Mouse (Mus musculus) limb, embryonic 12.5 days (tissue): Measurements from ENCODE around the gene Bcl2l12. TPM values are rescaled to one million over a fixed set of nuclear protein-coding genes. Genes with fewer than 3 reads are reported as not detected.
A peak's percentile ranks its signal among the peaks of the same experiment; 100 is the strongest.

ENCODE experiments used
- ATAC-seq: fragments of 200-750 bp; cut with Nextera tagmentation; 2 replicates; pipeline ENCODE4 v1.8.0; 2017; ENCODE audit warnings: low read depth, moderate TSS enrichment; ENCODE audit not compliant: insufficient number of reproducible peaks, insufficient read depth, low FRiP score, low TSS enrichment
- H3K27ac ChIP-seq: fragments of 300-500 bp; sonication (generic); 2 replicates; pipeline ENCODE4 v1.5.1; 2016; ENCODE audit warnings: mild to moderate bottlenecking, moderate library complexity
- H3K27me3 ChIP-seq: fragments of 300-500 bp; sonication (generic); 2 replicates; pipeline ENCODE4 v1.6.1; 2016; ENCODE audit warnings: mild to moderate bottlenecking, moderate library complexity
- H3K36me3 ChIP-seq: fragments of 300-500 bp; sonication (generic); 2 replicates; pipeline ENCODE4 v1.6.1; 2016; ENCODE audit warnings: mild to moderate bottlenecking, moderate library complexity
- H3K4me1 ChIP-seq: fragments of 300-500 bp; sonication (generic); replicated peaks from 2 replicates; pipeline ENCODE4 v1.6.1; 2016
- H3K4me2 ChIP-seq: fragments of 300-500 bp; sonication (generic); 2 replicates; pipeline ENCODE4 v1.6.1; 2016; ENCODE audit warnings: mild to moderate bottlenecking, moderate library complexity
- H3K4me3 ChIP-seq: fragments of 300-500 bp; sonication (generic); replicated peaks from 2 replicates; pipeline ENCODE4 v1.5.1; 2016; ENCODE audit warnings: mild to moderate bottlenecking
- H3K9ac ChIP-seq: fragments of 300-500 bp; sonication (generic); replicated peaks from 2 replicates; pipeline ENCODE4 v1.6.1; 2016; ENCODE audit warnings: mild to moderate bottlenecking, moderate library complexity
- H3K9me3 ChIP-seq: fragments of 300-500 bp; sonication (generic); 2 replicates; pipeline ENCODE4 v1.6.1; 2016; ENCODE audit warnings: mild to moderate bottlenecking, moderate library complexity
- WGBS: fragments of 180-500 bp; shearing (Covaris S2); methylation state at CpG from one replicate; pipeline ENCODE4 v1.1.7; 2016; 5-methylcytosine and 5-hydroxymethylcytosine counted together
- polyA plus RNA-seq: library from polyadenylated mRNA; unstranded; fragments of >200 nt; fragmentation: Nextera tagmentation; extraction: Ambion mirVana; gene quantifications from 2 replicates; pipeline ENCODE4 v1.2.1, GENCODE M21; 2016

Bcl2l12 gene
- polyA plus RNA-seq, 1 experiment from 2014 or later: 96.8 TPM

DNA sequence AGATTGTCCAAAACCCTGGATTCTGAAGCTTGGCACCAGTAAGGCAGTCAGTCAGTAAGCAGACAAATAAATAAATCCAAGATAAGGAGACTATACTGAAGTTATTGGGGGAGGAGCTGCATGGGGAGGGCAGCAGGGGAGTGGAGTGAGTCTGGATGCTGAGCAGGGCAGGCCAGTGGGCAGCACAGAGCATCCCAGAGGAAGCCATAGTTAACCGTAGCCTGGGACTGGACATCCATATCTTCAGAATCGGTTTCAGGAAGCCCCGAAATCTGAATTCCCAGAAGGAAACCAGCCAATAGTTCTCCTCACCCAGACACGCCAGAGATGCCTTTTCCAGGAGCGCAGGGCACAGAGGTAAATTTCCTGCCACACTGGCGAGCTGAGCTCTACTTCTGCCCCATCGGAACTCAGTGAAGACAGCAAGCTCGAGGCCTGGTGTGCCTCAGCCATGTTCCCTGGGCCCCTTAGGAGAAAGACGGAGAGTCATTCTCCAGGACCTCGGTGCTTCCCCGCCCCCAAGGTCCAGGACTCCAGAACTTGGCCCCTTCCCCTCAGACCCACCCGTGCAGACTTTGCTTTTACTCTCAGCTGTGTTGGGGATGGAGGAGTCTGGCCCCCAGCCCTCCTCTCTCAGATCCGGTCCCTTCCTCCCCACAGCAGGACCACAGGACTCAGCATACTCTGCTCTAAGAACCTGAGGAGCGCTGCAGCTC, 24.9 kb downstream of the Bcl2l12 start:
- no peaks in the 10 kb centered on the region for H3K27me3 ChIP-seq
- H3K4me2 ChIP-seq: peak overlapping the region; percentile 80
- peak overlapping the region; percentile 52 for H3K9ac ChIP-seq
- ATAC-seq: no peak
- 44% methylated on average over 14 of the region's 14 CpGs for WGBS
- no peaks in the 10 kb centered on the region for H3K9me3 ChIP-seq
- H3K4me3 ChIP-seq: peak overlapping the region; percentile 56
- peak overlapping the region; percentile 81 for H3K27ac ChIP-seq
- peaks cover 36% of the 10 kb centered on the region for H3K36me3 ChIP-seq
- H3K4me1 ChIP-seq: peaks cover 32% of the 10 kb centered on the region

DNA sequence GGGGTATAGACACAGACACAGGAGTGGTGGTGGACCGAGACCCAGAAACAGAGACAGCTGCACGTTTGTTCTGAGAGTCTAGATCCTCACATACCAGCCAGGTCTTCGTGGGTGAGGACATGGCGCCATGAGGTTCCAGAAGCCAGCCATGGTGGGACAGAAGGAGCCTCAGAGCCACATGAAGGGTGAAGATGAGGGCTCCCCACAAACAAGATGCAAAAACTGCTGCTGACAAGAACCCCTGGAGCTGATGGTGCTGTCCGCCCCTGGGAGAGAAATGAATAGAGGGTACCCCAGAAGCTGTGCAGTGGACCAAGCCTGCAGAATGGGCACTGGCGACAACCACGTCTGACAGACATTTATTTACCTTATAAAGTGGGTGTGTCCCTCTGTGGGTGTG, 27.4 kb downstream of the Bcl2l12 start:
- H3K4me2 ChIP-seq: peak overlapping the region; percentile 81
- H3K27ac ChIP-seq: peak overlapping the region; percentile 92; the same call in 1 of the 2 replicates
- peaks cover 32% of the 10 kb centered on the region for H3K4me1 ChIP-seq
- H3K27me3 ChIP-seq: no peaks in the 10 kb centered on the region
- WGBS: 76% methylated on average over 7 of the region's 7 CpGs
- H3K9me3 ChIP-seq: no peaks in the 10 kb centered on the region
- ATAC-seq: no peak
- H3K4me3 ChIP-seq: peak overlapping the region; percentile 55
- H3K36me3 ChIP-seq: peaks cover 30% of the 10 kb centered on the region
- H3K9ac ChIP-seq: peak overlapping the region; percentile 72

DNA sequence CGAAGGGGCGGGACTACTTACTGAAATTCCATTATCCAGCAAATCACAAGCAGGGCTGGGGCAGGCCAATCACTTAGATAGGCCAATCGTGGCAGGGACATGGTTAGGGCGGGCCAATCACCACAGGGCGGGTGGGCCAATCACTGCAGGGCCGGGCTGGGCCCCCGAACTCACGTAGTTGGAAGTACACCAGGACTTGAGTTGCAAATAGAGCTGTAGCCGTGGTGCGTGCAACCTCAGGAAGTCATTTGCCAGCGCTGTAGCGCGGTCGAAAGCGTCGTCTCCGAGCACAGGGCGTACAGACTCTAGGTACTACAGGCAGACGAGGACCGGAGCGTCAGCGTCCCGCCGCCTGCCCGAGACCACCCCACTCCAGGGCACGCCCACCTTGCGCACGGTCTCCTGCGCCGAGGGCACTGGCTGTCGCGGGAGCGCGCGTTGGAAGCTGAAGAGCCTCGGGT, 28.3 kb downstream of the Bcl2l12 start:
- WGBS: 0% methylated on average over 36 of the region's 36 CpGs
- ATAC-seq: peak; percentile 94
- peaks cover 30% of the 10 kb centered on the region for H3K36me3 ChIP-seq

DNA sequence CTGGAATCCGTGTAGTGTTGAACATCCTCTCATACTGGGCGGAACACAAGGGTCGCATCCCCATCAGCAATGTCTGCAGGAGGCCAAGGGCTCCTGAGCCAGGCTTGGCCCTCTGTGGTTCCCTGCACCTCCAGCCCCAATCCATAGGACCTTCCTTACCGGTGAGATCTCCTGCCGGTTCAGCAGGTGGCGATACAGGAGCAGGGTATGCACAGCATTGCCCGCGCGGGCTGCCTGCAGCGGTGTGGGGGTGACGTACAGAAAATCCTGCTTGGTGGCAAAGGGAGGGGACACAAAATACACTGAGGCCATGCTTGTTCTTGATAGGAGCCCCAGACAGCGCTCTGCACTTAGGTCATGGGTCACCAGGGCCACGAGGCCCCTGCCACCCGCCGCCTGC, 31.9 kb downstream of the Bcl2l12 start:
- Histone ChIP-seq H3K36me3 (peaks cover 58% of the 10 kb centered on the region), H3K9me3 (no peaks in the 10 kb centered on the region), H3K27me3 (no peaks in the 10 kb centered on the region), H3K4me3 (no peak overlapping the region), H3K27ac (no peak overlapping the region), H3K4me2 (no peak overlapping the region), H3K9ac (no peak overlapping the region), H3K4me1 (peaks cover 13% of the 10 kb centered on the region)
- ATAC-seq: no peak
- WGBS: 74% methylated on average over 15 of the region's 15 CpGs

More for the DNA sequence above, 28.3 kb downstream of the Bcl2l12 start:
- Histone ChIP-seq H3K27me3 (no peaks in the 10 kb centered on the region), H3K4me1 (peaks cover 28% of the 10 kb centered on the region), H3K9me3 (no peaks in the 10 kb centered on the region), H3K4me2 (peak overlapping the region; percentile 81), H3K4me3 (peak overlapping the region; percentile 55), H3K27ac (peak overlapping the region; percentile 92), H3K9ac (peak overlapping the region; percentile 72)

DNA sequence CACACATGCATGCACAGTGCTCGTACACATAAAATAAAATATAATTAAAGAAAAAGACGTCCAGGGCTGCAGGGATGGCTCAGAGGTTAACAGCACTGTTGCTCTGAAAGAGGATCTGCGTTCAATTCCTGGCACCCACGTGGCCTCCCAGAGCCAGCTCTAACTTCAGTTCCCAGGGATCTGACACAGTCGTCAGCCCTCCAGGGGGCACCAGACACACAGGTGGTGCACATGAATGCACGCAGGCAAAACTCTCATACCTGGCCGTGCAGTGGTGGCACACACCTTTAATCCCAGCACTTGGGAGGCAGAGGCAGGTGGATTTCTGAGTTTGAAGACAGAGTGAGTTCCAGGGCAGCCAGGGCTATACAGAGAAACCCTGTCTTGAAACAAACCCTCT, 32.5 kb downstream of the Bcl2l12 start:
- no peak overlapping the region for H3K27ac ChIP-seq
- H3K9ac ChIP-seq: no peak overlapping the region
- H3K4me2 ChIP-seq: no peak overlapping the region
- no peak overlapping the region for H3K4me3 ChIP-seq
- H3K4me1 ChIP-seq: peaks cover 7% of the 10 kb centered on the region
- WGBS: 77% methylated on average over 7 of the region's 7 CpGs
- H3K36me3 ChIP-seq: peaks cover 65% of the 10 kb centered on the region
- H3K27me3 ChIP-seq: no peaks in the 10 kb centered on the region
- H3K9me3 ChIP-seq: no peaks in the 10 kb centered on the region
- no peak for ATAC-seq

DNA sequence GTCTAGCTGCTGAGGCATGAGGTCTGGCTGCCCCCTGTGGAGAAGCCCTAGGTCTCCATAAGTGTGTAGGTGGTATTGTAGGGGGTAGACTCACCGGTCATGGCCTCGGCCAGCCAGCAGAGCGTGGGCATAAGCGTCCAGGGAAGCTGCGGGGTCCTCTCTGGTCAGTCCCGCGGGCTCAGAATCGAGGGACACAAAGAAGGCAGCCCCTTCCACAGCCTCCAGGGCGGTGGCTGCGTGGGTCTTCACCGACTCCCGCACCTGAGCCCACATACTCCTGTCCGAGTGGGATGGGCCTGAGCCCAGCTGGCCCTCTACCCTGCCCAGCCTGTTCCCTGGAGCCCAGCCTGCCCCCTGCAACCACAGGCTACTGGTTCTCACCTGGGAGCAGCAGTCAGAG, 33.5 kb downstream of the Bcl2l12 start:
- H3K4me3 ChIP-seq: no peak overlapping the region
- peaks cover 72% of the 10 kb centered on the region for H3K36me3 ChIP-seq
- H3K4me1 ChIP-seq: peaks cover 4% of the 10 kb centered on the region; the same call in 1 of the 2 replicates
- H3K9me3 ChIP-seq: no peaks in the 10 kb centered on the region
- H3K27ac ChIP-seq: no peak overlapping the region
- no peak overlapping the region for H3K9ac ChIP-seq
- ATAC-seq: no peak
- WGBS: 96% methylated on average over 13 of the region's 13 CpGs
- H3K27me3 ChIP-seq: no peaks in the 10 kb centered on the region
- no peak overlapping the region for H3K4me2 ChIP-seq

DNA sequence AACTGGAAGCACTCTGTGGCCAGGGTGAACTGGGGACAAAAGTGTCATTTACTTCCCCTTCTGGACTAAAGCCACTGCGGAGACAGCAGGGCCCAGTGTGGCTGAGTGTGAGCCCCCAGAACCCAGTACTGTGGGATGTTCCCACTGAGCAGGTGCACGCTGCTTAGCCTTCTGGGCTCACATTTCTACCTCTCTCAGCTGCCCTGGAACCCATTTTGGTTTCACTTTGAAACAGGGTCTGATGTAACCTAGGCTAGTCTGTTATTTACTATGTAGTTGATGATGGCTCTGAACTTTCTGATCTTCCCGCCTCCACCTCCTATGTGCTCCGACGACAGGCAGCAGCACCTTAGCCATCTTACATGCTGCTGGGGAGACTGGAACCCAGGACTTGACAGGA, 35.7 kb downstream of the Bcl2l12 start:
- WGBS: 87% methylated on average over 5 of the region's 5 CpGs
- no peak overlapping the region for H3K4me3 ChIP-seq

DNA sequence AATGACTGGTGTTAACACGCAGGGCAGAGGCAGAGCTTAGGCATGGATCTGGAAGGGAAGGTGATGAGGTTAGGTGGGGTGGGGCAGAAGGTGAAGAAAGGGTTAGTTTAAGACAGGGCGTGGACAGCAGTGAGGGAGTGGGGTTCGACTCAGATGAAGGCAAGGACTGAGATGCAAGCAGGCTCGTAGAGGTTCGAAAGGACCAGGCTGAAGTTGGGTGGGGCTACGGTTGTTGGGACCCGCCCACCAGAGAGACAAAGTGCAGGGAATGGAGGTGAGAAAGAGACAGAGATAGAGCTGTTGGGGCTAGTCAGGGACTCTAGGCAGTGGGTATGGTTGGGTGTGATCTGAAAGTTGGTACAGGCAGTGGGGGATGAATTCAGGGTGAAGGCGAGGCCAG, 36.2 kb downstream of the Bcl2l12 start:
- ATAC-seq: no peak
- H3K36me3 ChIP-seq: peaks cover 74% of the 10 kb centered on the region
- WGBS: 67% methylated on average over 8 of the region's 8 CpGs

More for the DNA sequence above, 35.7 kb downstream of the Bcl2l12 start:
- H3K36me3 ChIP-seq: peaks cover 77% of the 10 kb centered on the region
- no peaks in the 10 kb centered on the region for H3K4me1 ChIP-seq
- H3K4me2 ChIP-seq: no peak overlapping the region
- no peak for ATAC-seq
- H3K27ac ChIP-seq: no peak overlapping the region
- no peaks in the 10 kb centered on the region for H3K27me3 ChIP-seq
- H3K9ac ChIP-seq: no peak overlapping the region
- H3K9me3 ChIP-seq: no peaks in the 10 kb centered on the region

DNA sequence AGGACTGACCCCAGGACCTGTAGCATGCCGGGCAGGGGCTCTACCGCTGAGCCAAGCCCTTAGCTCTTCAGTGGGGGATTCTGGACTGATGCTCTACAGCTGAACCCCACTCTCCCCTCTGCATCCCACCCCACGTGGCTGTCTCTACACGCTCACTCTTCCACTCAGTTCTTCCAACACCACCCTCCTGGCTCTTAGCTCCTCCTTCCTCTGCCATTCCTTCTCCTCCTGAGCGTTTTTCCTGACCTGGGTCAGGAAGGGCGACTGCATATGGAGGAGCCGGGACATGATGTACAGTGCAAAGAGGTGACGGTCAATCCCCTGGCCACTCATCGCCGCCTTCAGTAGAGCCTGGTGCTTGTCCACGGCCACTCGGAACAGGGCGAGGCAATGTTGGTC, 38.0 kb downstream of the Bcl2l12 start:
- Histone ChIP-seq H3K9ac (no peak overlapping the region), H3K27me3 (no peaks in the 10 kb centered on the region), H3K4me1 (no peaks in the 10 kb centered on the region), H3K36me3 (peaks cover 58% of the 10 kb centered on the region), H3K27ac (no peak overlapping the region), H3K4me3 (no peak overlapping the region), H3K4me2 (no peak overlapping the region), H3K9me3 (no peaks in the 10 kb centered on the region)
- WGBS: 92% methylated on average over 13 of the region's 13 CpGs
- no peak for ATAC-seq

More for the DNA sequence above, 36.2 kb downstream of the Bcl2l12 start:
- Histone ChIP-seq H3K9me3 (no peaks in the 10 kb centered on the region), H3K27me3 (no peaks in the 10 kb centered on the region), H3K27ac (no peak overlapping the region), H3K4me2 (no peak overlapping the region), H3K9ac (0 out of 2 replicates have a peak overlapping the region, but pooled peaks have one; percentile 18), H3K4me3 (no peak overlapping the region), H3K4me1 (no peaks in the 10 kb centered on the region)

DNA sequence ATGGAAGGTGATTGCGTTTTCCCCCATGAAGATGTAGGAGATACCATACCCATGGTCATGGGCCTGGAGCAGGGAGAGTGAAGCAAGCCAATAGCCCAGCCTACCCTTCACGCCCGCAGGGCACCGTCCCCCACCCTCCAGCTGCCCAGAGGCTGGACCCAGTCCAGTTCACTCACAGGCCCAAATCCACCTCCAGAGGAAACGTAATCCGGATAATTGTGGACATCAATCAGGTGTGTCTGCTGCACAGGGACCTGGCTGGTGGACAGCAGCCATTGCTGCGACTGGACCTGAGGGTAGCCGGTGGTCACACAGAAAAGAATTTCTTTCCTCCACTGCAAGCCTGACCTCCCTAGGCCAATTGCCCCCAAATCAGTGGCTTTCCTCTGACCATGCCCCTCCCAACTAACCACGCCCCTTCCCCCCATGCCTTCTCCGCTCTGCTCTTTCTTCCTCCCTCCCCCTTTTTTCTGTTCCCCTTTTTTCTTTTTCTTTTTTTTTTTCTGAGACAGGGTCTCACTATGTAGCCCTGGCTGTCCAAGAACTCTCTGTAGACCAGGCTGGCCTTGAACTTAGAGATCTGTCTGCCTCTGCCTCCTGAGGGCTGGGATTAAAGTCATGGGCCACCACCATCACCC, 38.5 kb downstream of the Bcl2l12 start:
- H3K4me3 ChIP-seq: no peak overlapping the region
- H3K36me3 ChIP-seq: peaks cover 53% of the 10 kb centered on the region
- ATAC-seq: no peak
- no peaks in the 10 kb centered on the region for H3K9me3 ChIP-seq
- no peak overlapping the region for H3K4me2 ChIP-seq
- no peak overlapping the region for H3K27ac ChIP-seq
- H3K4me1 ChIP-seq: no peaks in the 10 kb centered on the region
- no peaks in the 10 kb centered on the region for H3K27me3 ChIP-seq
- H3K9ac ChIP-seq: no peak overlapping the region
- 86% methylated on average over 10 of the region's 10 CpGs for WGBS

DNA sequence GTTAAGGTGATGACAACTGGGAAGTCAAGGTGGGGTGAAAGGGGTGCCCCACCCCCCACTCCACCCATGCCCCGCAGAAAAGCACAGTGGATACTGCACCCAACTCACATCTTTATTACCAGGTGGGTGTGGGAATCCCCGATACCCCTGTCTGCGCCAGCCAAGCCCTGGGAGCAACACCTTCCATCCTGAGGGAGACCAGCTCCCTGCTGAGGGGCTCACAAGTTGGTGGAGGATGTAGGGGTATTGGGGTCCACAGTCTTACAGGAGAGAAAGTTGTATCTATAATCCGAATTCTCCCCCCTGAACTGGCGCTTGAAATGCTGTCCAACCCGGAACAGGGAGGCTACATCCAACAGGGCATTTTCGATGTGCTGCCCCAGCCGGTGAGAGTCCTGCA, 39.2 kb downstream of the Bcl2l12 start:
- no peak overlapping the region for H3K9ac ChIP-seq
- no peaks in the 10 kb centered on the region for H3K27me3 ChIP-seq
- no peaks in the 10 kb centered on the region for H3K9me3 ChIP-seq
- H3K4me1 ChIP-seq: no peaks in the 10 kb centered on the region
- 85% methylated on average over 8 of the region's 8 CpGs for WGBS
- no peak overlapping the region for H3K27ac ChIP-seq
- no peak overlapping the region for H3K4me3 ChIP-seq
- no peak for ATAC-seq
- no peak overlapping the region for H3K4me2 ChIP-seq
- peaks cover 49% of the 10 kb centered on the region for H3K36me3 ChIP-seq
